10 mouse cellular contexts compared by ENCODE assay signal in genomic region chr19:46435492-46435891, GRCm38 (mm10). TPM values are rescaled to one million over a fixed set of nuclear protein-coding genes. Genes with fewer than 3 reads are reported as not detected.
DNase-seq lines count a peak whose midpoint lies in the region; ATAC-seq and TF ChIP-seq lines count a peak whose summit lies in the region.
"Had no signal": no experiment of that assay in that cellular context is flagged by ENCODE, and none has a peak within 500 bp of the region (broad histone marks: within the 10 kb centered on the region; RNA-seq: fewer than 3 reads in every experiment).

No protein-coding gene starts in this region.

- H3K79me2 ChIP-seq in MEL (ENCODE audit: control insufficient read depth, insufficient read depth, low read length, poor library complexity) = no peaks in the 10 kb centered on the region

- no peaks in the 10 kb centered on the region for H3K27me3 ChIP-seq in MEL (ENCODE audit: control insufficient read depth in 1 of 2, insufficient read depth in 2 of 2, low read length in 2 of 2)
- H3K27me3 ChIP-seq in embryonic facial prominence, embryonic 11.5 days (ENCODE audit: control insufficient read depth, insufficient read depth, low read length) = no peaks in the 10 kb centered on the region
- H3K27me3 ChIP-seq: heart, embryonic 15.5 days; liver, embryonic 15.5 days had no signal

- H3K27ac ChIP-seq in MEL (ENCODE audit: control insufficient read depth, low read depth, low read length) = no peak overlapping the region
- peak overlapping the region; percentile 23; the same call in 1 of the 2 replicates for H3K27ac ChIP-seq in embryonic facial prominence, embryonic 11.5 days (replicated peaks; ENCODE audit: low read depth, low read length)
- H3K27ac ChIP-seq: heart, embryonic 15.5 days; liver, embryonic 15.5 days had no signal

- no peak overlapping the region for H3K9ac ChIP-seq in MEL (ENCODE audit: control insufficient read depth, low read depth, low read length, poor library complexity, severe bottlenecking)
- no peak overlapping the region for H3K9ac ChIP-seq in embryonic facial prominence, embryonic 11.5 days (replicated peaks; ENCODE audit: low read length)
- H3K9ac ChIP-seq: heart, embryonic 15.5 days; liver, embryonic 15.5 days had no signal

- no peak for TF ChIP-seq EP300 in MEL (IDR thresholded peaks at IDR 0.05; ENCODE audit: low read depth in 1 of 2, low read length in 2 of 2)

- no peak overlapping the region for H3K4me2 ChIP-seq in embryonic facial prominence, embryonic 11.5 days (ENCODE audit: low read depth, low read length)
- H3K4me2 ChIP-seq: heart, embryonic 15.5 days; liver, embryonic 15.5 days had no signal

- TF ChIP-seq RAD21 in MEL (IDR thresholded peaks at IDR 0.05; ENCODE audit: low read depth, low read length) = peak; percentile 61

- no peak for DNase-seq in lung, adult 2 months
- DNase-seq in lung, adult 18-20 months = no peak
- peak; percentile 73 for DNase-seq in MEL (ENCODE audit: low read depth, low spot score)
- peak; percentile 52 for DNase-seq in embryonic facial prominence, embryonic 11.5 days (ENCODE audit: low spot score)
- DNase-seq in naive thymus-derived CD4-positive, alpha-beta T cell, adult 2 months (ENCODE audit: low read depth) = peak; percentile 54
- DNase-seq in adrenal gland, adult 8-10 months = no peak
- DNase-seq in cerebellum, adult 18-20 months = no peak
- DNase-seq in heart, postnatal 36 days = no peak

- no peaks in the 10 kb centered on the region for H3K9me3 ChIP-seq in MEL (replicated peaks; ENCODE audit: insufficient read depth, low read length)
- H3K9me3 ChIP-seq in embryonic facial prominence, embryonic 11.5 days (replicated peaks; ENCODE audit: control insufficient read depth, low read length) = no peaks in the 10 kb centered on the region
- H3K9me3 ChIP-seq: heart, embryonic 15.5 days; liver, embryonic 15.5 days had no signal

- TF ChIP-seq CTCF in lung, adult 2 months (IDR thresholded peaks at IDR 0.05; ENCODE audit: insufficient read depth, low read length) = peak; percentile 30; the same call in 1 of the 2 replicates
- TF ChIP-seq CTCF in MEL (IDR thresholded peaks at IDR 0.05 in 2 of 3, conservative IDR thresholded peaks at IDR 0.05 in 1 of 3; ENCODE audit: control insufficient read depth in 1 of 3, insufficient read depth in 1 of 3, low read depth in 2 of 3, low read length in 3 of 3, poor library complexity in 1 of 3, severe bottlenecking in 1 of 3) = peak; percentile 82 to 93 (median 91)

- intact Hi-C loops in heart, postnatal 36 days (cut with DNase I) = no loop called here

- ATAC-seq in embryonic facial prominence, embryonic 11.5 days (replicated peaks; ENCODE audit: insufficient number of reproducible peaks, low FRiP score, low TSS enrichment, low read depth) = no peak

- H3K36me3 ChIP-seq in MEL (ENCODE audit: control insufficient read depth in 1 of 2, insufficient read depth in 2 of 2, low read length in 2 of 2) = no peaks in the 10 kb centered on the region; a peak in 1 of 4 replicates
- H3K36me3 ChIP-seq in embryonic facial prominence, embryonic 11.5 days (replicated peaks; ENCODE audit: control insufficient read depth, insufficient read depth, low read depth, low read length) = no peaks in the 10 kb centered on the region
- H3K36me3 ChIP-seq: heart, embryonic 15.5 days; liver, embryonic 15.5 days had no signal

- H3K4me1 ChIP-seq in lung, adult 2 months (ENCODE audit: control insufficient read depth, insufficient read depth, low read length) = no peaks in the 10 kb centered on the region
- H3K4me1 ChIP-seq in MEL (ENCODE audit: control insufficient read depth in 1 of 2, insufficient read depth in 2 of 2, low read length in 2 of 2) = no peaks in the 10 kb centered on the region
- H3K4me1 ChIP-seq in embryonic facial prominence, embryonic 11.5 days (ENCODE audit: control insufficient read depth, insufficient read depth, low read length) = peaks cover 9% of the 10 kb centered on the region
- H3K4me1 ChIP-seq: heart, embryonic 15.5 days; liver, embryonic 15.5 days had no signal

- H3K4me3 ChIP-seq in lung, adult 2 months (replicated peaks; ENCODE audit: extremely low read depth, low read depth, low read length) = no peak overlapping the region
- no peak overlapping the region for H3K4me3 ChIP-seq in MEL (ENCODE audit: control insufficient read depth in 1 of 2, insufficient read depth in 1 of 2, low read depth in 2 of 2, low read length in 2 of 2)
- H3K4me3 ChIP-seq in embryonic facial prominence, embryonic 11.5 days (ENCODE audit: low read depth, low read length) = no peak overlapping the region
- H3K4me3 ChIP-seq: heart, embryonic 15.5 days; liver, embryonic 15.5 days had no signal

- 26% methylated on average over 7 of the region's 7 CpGs for WGBS in lung, adult 2 months
- 6% methylated on average over 7 of the region's 7 CpGs for WGBS in embryonic facial prominence, embryonic 11.5 days

- no peak for TF ChIP-seq POLR2A in lung, adult 2 months (IDR thresholded peaks at IDR 0.05; ENCODE audit: borderline replicate concordance, extremely low read depth, low read depth, low read length)
- TF ChIP-seq POLR2A in MEL (IDR thresholded peaks at IDR 0.05; ENCODE audit: control insufficient read depth in 1 of 2, insufficient read depth in 1 of 2, low read depth in 1 of 2, low read length in 2 of 2, poor library complexity in 1 of 2) = no peak

TF ChIP-seq in MEL, 35 proteins besides CTCF, POLR2A, EP300 and RAD21:
- TF ChIP-seq ZKSCAN1 (IDR thresholded peaks at IDR 0.05; ENCODE audit: low read depth, low read length) (no peak), ZNF384 (IDR thresholded peaks at IDR 0.05; ENCODE audit: low read depth, low read length) (no peak), SMC3 (IDR thresholded peaks at IDR 0.05; ENCODE audit: low read depth, low read length) (peak; percentile 51), TCF12 (IDR thresholded peaks at IDR 0.05; ENCODE audit: low read depth, low read length) (no peak), ZC3H11A (IDR thresholded peaks at IDR 0.05; ENCODE audit: low read depth, low read length) (peak; percentile 38; the same call in 1 of the 2 replicates), MEF2A (IDR thresholded peaks at IDR 0.05; ENCODE audit: extremely low read depth, insufficient replicate concordance, low read depth, low read length, poor library complexity, severe bottlenecking) (no peak)

RNA-seq across cellular contexts. Expression of gene Sufu, which starts 38.8 kb away (rescaled TPM):
- 17.5 and 18.0 TPM in 2 replicates for polyA plus RNA-seq in lung, adult 2 months (2012; rRNA removed)
- total RNA-seq in MEL (2012; rRNA removed) = 11.4 and 13.7 TPM in 2 replicates
- 10 to 100 TPM in 1 of 2 experiments, not detected in 1; 42.5 TPM for polyA plus RNA-seq in MEL (2012; ENCODE audit: insufficient read depth in 1 of 2, insufficient read length in 2 of 2, low read depth in 1 of 2, low replicate concordance in 2 of 2, missing spikeins in 1 of 2)
- polyA plus RNA-seq in embryonic facial prominence, embryonic 11.5 days (2014; fragmentation: Nextera tagmentation; extraction: Ambion mirVana) = 32.7 and 36.3 TPM in 2 replicates
- 10 to 100 TPM; 21.6 to 37.0 (median 26.7) TPM for total RNA-seq in adrenal gland, adult 8-10 months (2022)
- 10 to 100 TPM; 10.8 to 12.7 TPM for total RNA-seq in heart, postnatal 36 days (2021)

RNA-seq across cellular contexts. Expression of gene Actr1a, which starts 39.9 kb away (rescaled TPM):
- 85.4 and 112 TPM in 2 replicates for polyA plus RNA-seq in lung, adult 2 months (2012; rRNA removed)
- 140 TPM in 2 replicates for total RNA-seq in MEL (2012; rRNA removed)
- polyA plus RNA-seq in MEL (2012; ENCODE audit: insufficient read depth in 1 of 2, insufficient read length in 2 of 2, low read depth in 1 of 2, low replicate concordance in 2 of 2, missing spikeins in 1 of 2) = 100 to 1,000 TPM; 193 to 530 TPM
- 171 and 182 TPM in 2 replicates for polyA plus RNA-seq in embryonic facial prominence, embryonic 11.5 days (2014; fragmentation: Nextera tagmentation; extraction: Ambion mirVana)
- 100 to 1,000 TPM; 103 to 132 (median 122) TPM for total RNA-seq in adrenal gland, adult 8-10 months (2022)
- total RNA-seq in heart, postnatal 36 days (2021) = 10 to 100 TPM; 88.4 to 97.0 TPM

Comparison
In these comparisons a context has a peak if more than half of its experiments do, and no peak if none do; other contexts are left out.
1. DNase-seq: peak in MEL (single experiment), embryonic facial prominence, embryonic 11.5 days (single experiment) and naive thymus-derived CD4-positive, alpha-beta T cell, adult 2 months (single experiment); none in lung, adult 2 months (single experiment), lung, adult 18-20 months (0 of 2), adrenal gland, adult 8-10 months (single experiment), cerebellum, adult 18-20 months (0 of 2) and heart, postnatal 36 days (0 of 2).